Mouse (Mus musculus): Measurements from ENCODE around the gene Psg16. TPM values are rescaled to one million over a fixed set of nuclear protein-coding genes. Genes with fewer than 3 reads are reported as not detected.
A peak's percentile ranks its signal among the peaks of the same experiment; 100 is the strongest.

Gene Psg16
- polyA plus RNA-seq, 1 experiment from 2014 or later = 3.1 TPM

- DNase-seq (ENCODE audit: low spot score) = no peak
- peak overlapping the region; percentile 63 for H3K4me2 ChIP-seq (replicated peaks)
- WGBS = 91% methylated on average over 4 of the region's 4 CpGs
- peak overlapping the region; percentile 38; the same call in 1 of the 2 replicates for H3K4me3 ChIP-seq (replicated peaks; ENCODE audit: low read length)
- no peak for ATAC-seq (ENCODE audit: low FRiP score)
- H3K27me3 ChIP-seq (ENCODE audit: control insufficient read depth, insufficient read depth, low read length) = no peaks in the 10 kb centered on the region
- no peaks in the 10 kb centered on the region for H3K36me3 ChIP-seq (replicated peaks; ENCODE audit: control insufficient read depth, insufficient read depth)
- H3K27ac ChIP-seq = no peak overlapping the region
- peaks cover 18% of the 10 kb centered on the region for H3K4me1 ChIP-seq (replicated peaks; ENCODE audit: control insufficient read depth, insufficient read depth, low read length)
- H3K9ac ChIP-seq = peak overlapping the region; percentile 65; the same call in 1 of the 2 replicates
- no peaks in the 10 kb centered on the region for H3K9me3 ChIP-seq (ENCODE audit: control insufficient read depth, low read length)
Observed at GRCm38 (mm10) chr7:17055287-17055946, 18.4 kb upstream of the Psg16 start.

DNA sequence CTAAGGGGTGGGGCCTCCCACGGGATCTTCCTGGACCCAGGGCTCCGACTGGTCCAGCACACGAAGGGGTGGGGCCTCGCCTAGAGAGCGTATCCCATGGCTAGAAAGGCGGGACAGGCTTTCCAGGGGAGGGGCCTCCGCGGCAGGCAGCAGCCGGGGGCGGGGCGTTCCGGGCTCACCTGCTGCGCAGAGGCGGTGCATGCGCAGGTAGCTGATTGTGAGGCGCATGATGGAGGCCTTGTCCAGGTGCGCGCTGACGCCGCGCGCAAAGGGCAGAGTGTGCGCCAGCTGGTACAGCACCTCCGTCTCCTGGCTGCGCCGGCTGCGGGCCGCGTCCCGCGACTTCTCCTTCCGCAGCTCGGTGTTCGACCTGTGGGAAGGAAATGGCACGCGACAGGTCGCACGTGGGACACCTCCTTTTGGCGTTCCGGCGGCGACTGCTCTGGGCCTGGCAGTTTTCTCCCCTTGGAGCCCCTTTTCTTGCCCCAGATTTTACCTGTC lies 17.7 kb upstream of the Psg16 start:
- Histone ChIP-seq H3K4me3 (replicated peaks; ENCODE audit: low read length) (peak overlapping the region; percentile 38), H3K36me3 (replicated peaks; ENCODE audit: control insufficient read depth, insufficient read depth) (no peaks in the 10 kb centered on the region), H3K27me3 (ENCODE audit: control insufficient read depth, insufficient read depth, low read length) (no peaks in the 10 kb centered on the region), H3K4me2 (replicated peaks) (peak overlapping the region; percentile 63), H3K27ac (peak overlapping the region; percentile 49), H3K9ac (peak overlapping the region; percentile 65), H3K9me3 (ENCODE audit: control insufficient read depth, low read length) (no peaks in the 10 kb centered on the region), H3K4me1 (replicated peaks; ENCODE audit: control insufficient read depth, insufficient read depth, low read length) (peaks cover 20% of the 10 kb centered on the region)
- peak; percentile 84 for ATAC-seq (ENCODE audit: low FRiP score)
- peak; percentile 71 for DNase-seq (ENCODE audit: low spot score)
- WGBS = under 1% methylated on average over 42 of the region's 42 CpGs

GRCm38 (mm10) chr7:17056601-17057523 lies 17.0 kb upstream of the Psg16 start:
- peak overlapping the region; percentile 49 for H3K27ac ChIP-seq
- H3K4me2 ChIP-seq (replicated peaks) = peak overlapping the region; percentile 63

DNA sequence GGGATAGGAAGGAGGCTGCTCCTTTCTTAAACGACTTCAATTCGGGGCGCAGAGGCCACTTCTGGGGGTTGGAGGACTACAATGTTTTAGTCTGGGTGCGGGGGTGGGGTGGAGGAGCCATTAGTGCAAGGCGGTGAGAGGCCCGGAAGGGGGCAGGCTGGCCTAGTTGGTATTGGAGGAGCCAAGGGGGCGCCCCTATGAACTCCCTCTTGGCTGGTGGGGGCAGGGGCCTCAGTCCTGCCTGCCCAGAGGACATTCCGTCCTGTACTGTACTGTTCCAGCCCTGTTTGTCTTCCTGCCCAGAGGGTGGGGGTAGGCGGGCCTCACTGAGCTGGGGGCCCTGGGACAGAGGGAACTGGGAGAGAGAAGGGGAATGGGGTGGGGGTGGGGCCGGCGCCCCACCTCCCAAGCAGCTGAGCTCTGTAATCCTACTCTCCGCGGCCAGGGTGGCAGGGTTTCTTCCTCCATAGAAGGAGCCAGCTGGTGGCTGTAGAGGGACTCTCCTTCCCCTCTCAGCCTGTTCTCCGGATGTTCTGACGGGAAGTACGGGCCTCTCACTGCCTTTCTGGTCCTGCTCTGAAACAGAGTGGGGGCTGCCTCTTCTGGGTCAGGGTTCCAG lies 15.7 kb upstream of the Psg16 start:
- Histone ChIP-seq H3K36me3 (replicated peaks; ENCODE audit: control insufficient read depth, insufficient read depth) (no peaks in the 10 kb centered on the region), H3K27me3 (ENCODE audit: control insufficient read depth, insufficient read depth, low read length) (peaks cover 12% of the 10 kb centered on the region), H3K9ac (no peak overlapping the region), H3K4me3 (replicated peaks; ENCODE audit: low read length) (no peak overlapping the region), H3K4me2 (replicated peaks) (peak overlapping the region; percentile 9; the same call in 1 of the 2 replicates), H3K27ac (peak overlapping the region; percentile 8), H3K4me1 (replicated peaks; ENCODE audit: control insufficient read depth, insufficient read depth, low read length) (peaks cover 20% of the 10 kb centered on the region), H3K9me3 (ENCODE audit: control insufficient read depth, low read length) (no peaks in the 10 kb centered on the region)
- DNase-seq (ENCODE audit: low spot score) (no peak), ATAC-seq (ENCODE audit: low FRiP score) (peak; percentile 44)
- 7% methylated on average over 16 of the region's 16 CpGs for WGBS

More at GRCm38 (mm10) chr7:17056601-17057523, 17.0 kb upstream of the Psg16 start:
- no peaks in the 10 kb centered on the region for H3K9me3 ChIP-seq (ENCODE audit: control insufficient read depth, low read length)
- no peaks in the 10 kb centered on the region for H3K36me3 ChIP-seq (replicated peaks; ENCODE audit: control insufficient read depth, insufficient read depth)
- DNase-seq (ENCODE audit: low spot score) (no peak), ATAC-seq (ENCODE audit: low FRiP score) (peak; percentile 22; the same call in 1 of the 2 replicates)
- peak overlapping the region; percentile 38 for H3K4me3 ChIP-seq (replicated peaks; ENCODE audit: low read length)
- peak overlapping the region; percentile 65 for H3K9ac ChIP-seq
- 0 out of 2 replicates have a peak, but pooled peaks cover 3% of the 10 kb centered on the region for H3K27me3 ChIP-seq (ENCODE audit: control insufficient read depth, insufficient read depth, low read length)
- WGBS = 34% methylated on average over 14 of the region's 14 CpGs
- peaks cover 20% of the 10 kb centered on the region for H3K4me1 ChIP-seq (replicated peaks; ENCODE audit: control insufficient read depth, insufficient read depth, low read length)

DNA sequence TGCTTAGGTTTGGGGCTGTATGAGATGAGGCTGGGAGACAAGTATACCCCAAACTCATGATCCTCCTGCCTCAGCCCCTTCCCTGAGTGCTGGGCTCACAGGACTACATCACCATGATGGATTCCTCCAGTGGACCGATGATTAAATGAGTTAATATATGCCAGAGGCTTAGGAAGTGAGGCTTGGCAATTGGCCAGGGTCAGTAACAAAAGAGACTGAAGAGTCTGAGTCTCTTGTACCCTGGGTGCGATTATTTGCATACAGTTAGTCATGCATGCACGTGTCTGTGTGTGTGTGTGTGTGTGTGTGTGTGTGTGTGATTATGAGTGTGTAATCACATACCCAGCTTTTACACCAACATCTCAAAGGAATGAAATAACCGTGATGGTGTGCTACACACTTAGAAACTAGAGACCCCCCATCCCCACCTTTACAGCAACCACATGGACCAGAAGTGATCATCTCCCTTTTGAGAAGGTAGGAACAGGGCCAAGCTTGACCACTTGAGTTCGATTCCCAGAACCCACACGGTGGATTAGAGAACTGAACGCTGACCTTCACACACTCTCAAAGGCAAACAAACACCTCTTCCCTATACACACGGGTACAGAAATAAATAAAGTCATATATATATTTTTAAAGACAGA lies 14.9 kb upstream of the Psg16 start:
- no peaks in the 10 kb centered on the region for H3K36me3 ChIP-seq (replicated peaks; ENCODE audit: control insufficient read depth, insufficient read depth)
- no peak overlapping the region for H3K4me3 ChIP-seq (replicated peaks; ENCODE audit: low read length)
- 38% methylated on average over 8 of the region's 8 CpGs for WGBS
- no peak overlapping the region for H3K9ac ChIP-seq
- ATAC-seq (ENCODE audit: low FRiP score) (no peak), DNase-seq (ENCODE audit: low spot score) (peak; percentile 66)
- H3K9me3 ChIP-seq (ENCODE audit: control insufficient read depth, low read length) = no peaks in the 10 kb centered on the region
- H3K27ac ChIP-seq = peak overlapping the region; percentile 8
- peaks cover 20% of the 10 kb centered on the region for H3K4me1 ChIP-seq (replicated peaks; ENCODE audit: control insufficient read depth, insufficient read depth, low read length)
- H3K4me2 ChIP-seq (replicated peaks) = no peak overlapping the region
- peaks cover 14% of the 10 kb centered on the region for H3K27me3 ChIP-seq (ENCODE audit: control insufficient read depth, insufficient read depth, low read length)

- Histone ChIP-seq H3K27me3 (ENCODE audit: control insufficient read depth, insufficient read depth, low read length) (peaks cover 14% of the 10 kb centered on the region), H3K36me3 (replicated peaks; ENCODE audit: control insufficient read depth, insufficient read depth) (no peaks in the 10 kb centered on the region), H3K9me3 (ENCODE audit: control insufficient read depth, low read length) (no peaks in the 10 kb centered on the region), H3K4me3 (replicated peaks; ENCODE audit: low read length) (no peak overlapping the region), H3K9ac (no peak overlapping the region), H3K4me2 (replicated peaks) (peak overlapping the region; percentile 72; the same call in 1 of the 2 replicates), H3K27ac (peak overlapping the region; percentile 39; the same call in 1 of the 2 replicates), H3K4me1 (replicated peaks; ENCODE audit: control insufficient read depth, insufficient read depth, low read length) (peaks cover 20% of the 10 kb centered on the region)
- DNase-seq (ENCODE audit: low spot score) (no peak), ATAC-seq (ENCODE audit: low FRiP score) (no peak)
- 81% methylated on average over 3 of the region's 3 CpGs for WGBS
Observed at GRCm38 (mm10) chr7:17059463-17059844, 14.4 kb upstream of the Psg16 start.

GRCm38 (mm10) chr7:17060031-17060781 lies 13.6 kb upstream of the Psg16 start:
- ATAC-seq (ENCODE audit: low FRiP score) (peak; percentile 12; the same call in 1 of the 2 replicates), DNase-seq (ENCODE audit: low spot score) (peak; percentile 87)
- H3K4me1 ChIP-seq (replicated peaks; ENCODE audit: control insufficient read depth, insufficient read depth, low read length) = peaks cover 20% of the 10 kb centered on the region
- no peak overlapping the region for H3K4me3 ChIP-seq (replicated peaks; ENCODE audit: low read length)
- WGBS = 35% methylated on average over 9 of the region's 9 CpGs
- H3K4me2 ChIP-seq (replicated peaks) = peak overlapping the region; percentile 72
- no peaks in the 10 kb centered on the region for H3K36me3 ChIP-seq (replicated peaks; ENCODE audit: control insufficient read depth, insufficient read depth)
- H3K27ac ChIP-seq = peak overlapping the region; percentile 71; the same call in 1 of the 2 replicates
- no peaks in the 10 kb centered on the region for H3K9me3 ChIP-seq (ENCODE audit: control insufficient read depth, low read length)
- no peak overlapping the region for H3K9ac ChIP-seq
- peaks cover 14% of the 10 kb centered on the region for H3K27me3 ChIP-seq (ENCODE audit: control insufficient read depth, insufficient read depth, low read length)
